Mouse (Mus musculus): ENCODE data around the gene Rsph3a.
"Not testable (repeated sequence)": the region's sequence is repeated elsewhere in the genome, so short reads cannot be mapped to it uniquely, and the experiment has no call there.

The Rsph3a gene

DNA sequence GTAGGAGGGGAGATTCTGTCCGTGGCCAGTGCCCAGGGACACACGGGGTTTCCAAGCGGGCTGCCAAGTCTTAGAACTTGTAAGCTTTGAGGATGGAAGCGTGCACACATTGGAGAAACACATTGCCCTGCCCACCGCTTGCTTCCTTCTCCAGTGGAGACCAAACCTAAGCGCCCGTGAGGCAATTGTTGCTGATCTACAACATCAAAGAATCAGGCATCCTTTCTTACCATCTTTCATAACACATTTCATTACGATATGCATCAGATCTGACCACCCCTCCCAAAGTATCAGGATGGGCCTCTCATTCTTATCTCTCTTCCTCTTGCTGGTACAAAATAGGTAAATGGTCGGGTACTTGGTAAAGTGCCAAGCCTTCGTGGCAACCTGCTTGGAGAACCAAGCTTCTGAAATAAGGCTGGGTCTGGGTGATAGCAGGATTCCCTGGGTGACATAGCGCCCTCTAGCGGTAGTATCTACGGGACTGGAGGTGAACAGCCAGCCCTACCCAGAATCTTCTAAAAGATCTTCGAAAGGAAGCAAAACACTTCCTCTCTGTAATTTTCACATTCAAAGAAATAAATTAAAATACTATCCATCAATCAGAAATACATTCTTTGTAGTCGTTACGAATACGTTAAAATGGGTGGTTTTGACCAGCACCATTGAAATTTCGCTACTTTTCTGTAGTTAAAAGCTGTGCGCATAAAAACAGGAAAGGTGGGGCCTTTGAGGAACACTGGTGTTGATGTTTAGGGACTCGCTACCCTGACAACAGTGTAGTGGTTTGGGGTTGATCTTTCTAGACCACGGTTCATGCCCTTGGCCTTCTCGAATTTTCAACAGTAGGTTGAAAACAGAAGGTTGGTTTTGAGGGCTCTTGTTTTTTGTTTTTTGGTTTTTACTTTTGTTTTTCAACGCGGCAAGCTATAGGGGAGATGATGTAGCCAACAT is 17.6 kb upstream of the Rsph3a start:
- intact Hi-C loops (cut with DNase I): loop anchor here (2.0 kb wide), 1 partner anchor 57 kb away; no protein-coding TSS in a partner anchor

DNA sequence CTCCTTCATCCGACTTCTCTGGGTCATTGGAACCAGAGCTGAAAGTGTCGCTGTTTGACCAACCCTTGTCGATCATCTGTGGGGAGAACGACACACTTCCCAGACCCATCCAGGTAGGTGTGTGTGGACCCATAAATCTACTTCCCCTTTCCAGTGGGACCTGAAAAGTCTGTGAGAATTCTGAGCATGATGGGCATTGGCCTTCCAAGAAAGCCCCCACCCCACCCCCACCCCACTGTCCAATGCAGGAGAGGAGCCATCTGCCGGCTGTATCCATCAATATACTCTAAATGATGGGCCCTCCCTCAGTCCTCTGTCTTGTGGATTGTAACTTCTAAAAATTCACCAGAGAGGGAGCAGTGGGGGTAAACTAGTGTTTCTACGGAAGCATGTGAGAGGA is 16.8 kb upstream of the Rsph3a start:
- intact Hi-C loops (cut with DNase I): loop anchor here (2.0 kb wide), 1 partner anchor 58 kb away; no protein-coding TSS in a partner anchor

DNA sequence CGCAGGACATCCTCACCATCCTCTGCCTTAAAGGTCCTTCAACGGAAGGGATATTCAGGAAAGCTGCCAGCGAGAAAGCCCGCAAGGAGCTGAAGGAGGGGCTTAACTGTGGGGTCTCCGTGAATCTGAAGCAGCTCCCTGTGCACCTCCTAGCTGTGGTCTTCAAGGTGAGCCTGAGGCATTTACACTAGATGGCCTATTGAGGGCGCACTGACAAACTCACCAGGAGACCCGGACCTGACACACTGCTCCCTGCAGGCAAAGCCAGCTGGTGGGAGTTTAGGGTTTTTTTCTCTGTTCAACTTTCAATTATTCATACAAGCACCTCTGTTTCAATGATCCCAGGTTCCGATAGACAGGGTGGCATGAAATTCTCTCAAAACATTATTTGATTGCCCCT is 16.1 kb upstream of the Rsph3a start:
- intact Hi-C loops (cut with DNase I): loop anchor here (2.0 kb wide), 1 partner anchor 58 kb away; no protein-coding TSS in a partner anchor

DNA sequence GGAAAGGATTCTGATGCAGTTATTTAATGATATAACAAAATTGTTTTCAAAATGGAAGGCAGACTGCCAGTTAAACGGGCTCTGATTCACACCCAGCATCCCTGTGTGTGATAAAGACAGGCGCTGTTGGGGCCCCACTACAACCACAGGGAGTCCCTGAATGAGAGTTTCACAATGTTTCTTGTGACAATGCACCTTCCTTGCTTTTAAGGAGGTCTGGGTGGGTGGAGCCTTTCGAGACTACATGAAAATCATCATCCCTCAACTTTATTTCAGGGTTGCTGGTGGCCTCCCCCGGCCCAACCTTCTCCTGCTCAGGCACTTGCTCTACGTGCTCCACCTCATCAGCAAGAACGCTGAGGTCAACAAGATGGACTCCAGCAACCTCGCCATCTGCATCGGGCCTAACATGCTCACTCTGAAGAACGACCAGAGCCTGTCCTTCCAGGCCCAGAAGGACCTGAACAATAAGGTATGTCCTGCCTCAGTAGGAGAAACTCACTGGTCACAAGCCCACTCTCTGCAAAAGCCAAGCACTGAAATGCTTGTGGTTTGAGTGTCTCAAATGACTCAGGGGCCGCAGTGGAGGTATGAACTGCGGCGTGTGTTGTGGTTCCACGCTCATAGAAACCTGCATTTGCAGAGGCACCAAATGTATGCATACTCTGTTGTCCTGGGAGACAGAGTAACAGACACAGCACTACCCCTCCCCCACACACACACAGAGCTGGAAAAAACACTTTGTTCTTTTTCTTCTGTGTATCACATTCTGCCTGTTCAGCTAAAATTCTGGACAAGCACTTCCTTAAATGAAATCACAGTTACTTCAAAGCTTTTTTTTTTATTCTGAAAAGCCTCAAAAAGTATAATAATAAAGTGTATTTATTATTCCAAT is 14.1 kb upstream of the Rsph3a start:
- intact Hi-C loops (cut with DNase I): no loop called here

DNA sequence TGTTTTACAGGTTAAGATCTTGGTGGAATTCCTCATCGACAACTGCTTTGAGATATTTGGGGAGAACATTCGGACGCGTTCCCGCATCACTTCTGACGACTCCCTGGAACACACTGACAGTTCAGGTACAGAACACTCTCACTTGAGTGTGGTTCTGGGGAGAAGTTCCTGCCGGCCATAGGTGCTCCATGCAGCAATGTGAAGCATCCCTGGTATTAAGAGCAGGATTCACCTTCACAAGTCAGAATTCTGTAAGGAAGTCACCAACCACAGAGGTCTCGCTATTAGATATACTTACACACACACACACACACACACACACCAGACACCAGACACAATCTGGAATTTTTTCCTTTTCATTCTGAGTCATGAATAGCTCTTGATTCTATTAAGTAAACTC is 13.3 kb upstream of the Rsph3a start:
- intact Hi-C loops (cut with DNase I): not testable (repeated sequence)

DNA sequence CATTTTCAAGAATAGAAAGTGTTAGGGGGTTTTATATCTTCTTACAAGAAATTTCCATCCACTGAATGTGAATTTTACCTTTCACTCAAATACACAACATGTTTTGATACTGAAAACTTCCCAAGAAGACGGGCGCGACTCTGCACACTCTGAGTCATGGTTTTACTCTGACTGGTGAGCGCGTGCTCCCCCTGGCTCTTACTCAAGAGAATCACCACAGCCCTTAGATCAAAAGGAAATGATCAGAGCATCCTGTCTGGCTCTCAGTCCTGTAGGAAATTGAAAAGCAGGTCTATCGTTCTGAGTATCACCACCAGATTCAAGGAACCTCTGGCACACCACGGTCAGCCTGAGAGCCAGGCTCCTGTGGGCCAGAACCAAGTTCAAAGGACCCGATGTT is 5.8 kb upstream of the Rsph3a start:
- intact Hi-C loops (cut with DNase I): no loop called here

DNA sequence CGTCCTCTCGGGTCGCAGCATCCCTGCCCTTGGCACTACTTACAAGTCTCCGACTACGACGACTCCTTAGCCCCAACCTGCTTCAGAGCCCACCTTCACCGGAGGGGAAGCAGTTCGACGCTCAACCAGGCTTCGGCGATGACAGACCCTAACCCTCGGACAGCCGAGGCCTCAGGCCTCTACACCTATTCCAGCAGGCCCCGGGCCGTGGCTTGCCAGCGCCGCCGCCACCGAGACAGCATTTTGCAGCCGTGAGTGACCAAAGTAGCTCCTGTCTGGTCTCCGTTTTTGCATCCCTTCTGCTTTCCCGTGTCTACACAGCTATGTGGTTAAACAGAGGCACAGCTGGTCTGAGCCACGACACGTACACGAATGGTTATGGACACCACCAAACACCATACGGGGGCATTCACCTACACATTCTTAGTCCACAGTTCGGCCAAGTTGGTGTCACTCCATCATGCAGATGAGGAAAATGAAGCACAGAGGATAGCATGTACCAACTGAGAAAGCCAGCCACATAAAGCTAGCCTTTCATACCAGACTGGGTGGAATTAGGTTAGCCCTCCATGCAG is 726 bp downstream of the Rsph3a start:
- intact Hi-C loops (cut with DNase I): not testable (repeated sequence)

DNA sequence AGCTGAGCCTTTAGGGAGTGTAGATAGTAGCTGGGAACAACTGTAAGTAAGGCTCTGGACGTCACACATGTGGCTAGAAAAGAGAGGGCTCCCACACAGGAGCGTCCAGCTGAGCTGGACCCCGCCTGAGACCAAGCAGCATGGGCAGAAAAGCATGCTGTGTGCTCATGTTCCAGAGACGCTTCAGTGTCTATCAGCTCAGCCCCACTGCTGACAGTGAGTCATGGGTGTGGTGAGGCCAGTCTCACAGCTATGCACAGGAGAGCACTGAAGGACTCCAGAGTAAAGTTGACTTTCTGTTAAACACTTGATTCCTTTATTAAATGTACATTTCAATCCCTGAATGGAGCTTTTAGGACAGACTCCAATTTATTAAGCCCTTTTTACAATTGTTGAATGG is 5.9 kb downstream of the Rsph3a start:
- intact Hi-C loops (cut with DNase I): not testable (repeated sequence)

DNA sequence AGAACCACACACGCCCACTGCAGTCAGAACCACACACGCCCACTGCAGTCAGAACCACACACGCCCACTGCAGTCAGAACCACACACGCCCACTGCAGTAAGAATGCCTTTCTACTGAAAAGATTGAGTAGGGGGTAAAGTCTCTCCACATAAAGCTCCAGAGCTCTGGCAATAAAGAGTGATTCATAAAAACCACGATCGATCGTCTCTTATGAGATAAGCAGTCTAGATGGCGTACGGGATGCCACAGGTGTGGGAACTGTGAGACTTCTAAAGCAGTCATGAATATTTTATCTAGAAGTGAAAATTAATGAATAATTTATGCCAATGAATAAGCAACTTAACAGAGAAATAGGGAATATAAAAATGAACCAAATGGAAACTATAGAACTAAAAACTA is 11.8 kb downstream of the Rsph3a start:
- intact Hi-C loops (cut with DNase I): not testable (repeated sequence)

DNA sequence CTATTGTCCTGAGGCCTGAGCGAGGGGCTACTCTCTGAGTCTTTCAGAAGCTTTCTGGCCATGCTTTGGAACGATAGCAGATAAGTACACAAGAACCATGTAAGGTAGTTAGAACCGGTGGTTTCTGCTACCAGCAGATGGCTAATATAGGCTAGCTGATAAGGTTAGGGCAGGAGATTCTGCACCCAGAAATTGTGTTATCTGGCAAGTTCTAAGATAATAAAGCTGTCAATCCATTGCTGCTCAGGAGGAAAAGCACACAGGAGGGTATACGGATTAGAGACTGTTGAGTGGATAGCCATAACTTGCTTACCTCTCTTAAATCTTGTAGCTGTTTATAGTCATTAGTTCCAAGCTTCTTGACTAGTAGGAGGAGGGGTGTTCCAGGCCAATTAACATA is 17.9 kb downstream of the Rsph3a start:
- intact Hi-C loops (cut with DNase I): not testable (repeated sequence)

DNA sequence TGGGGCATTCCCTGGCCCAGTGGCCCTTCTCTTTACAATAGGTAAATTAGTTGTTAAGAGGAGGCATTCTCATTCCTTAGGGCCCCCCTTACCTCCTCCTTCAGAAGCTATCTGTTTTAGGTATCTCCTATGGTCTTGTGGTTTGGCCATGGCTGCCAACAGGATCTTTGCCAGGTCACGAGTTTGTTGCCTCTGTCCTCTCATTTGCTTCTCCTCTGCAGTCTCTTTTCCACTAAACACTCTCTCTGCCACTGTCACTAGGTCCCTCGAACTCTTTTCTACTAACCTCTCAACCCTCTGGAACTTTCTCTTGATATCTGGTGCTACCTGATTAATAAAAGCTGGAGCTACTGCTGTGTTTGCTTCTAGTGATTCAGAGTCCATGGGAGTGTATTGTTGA is 19.0 kb downstream of the Rsph3a start:
- intact Hi-C loops (cut with DNase I): not testable (repeated sequence)

DNA sequence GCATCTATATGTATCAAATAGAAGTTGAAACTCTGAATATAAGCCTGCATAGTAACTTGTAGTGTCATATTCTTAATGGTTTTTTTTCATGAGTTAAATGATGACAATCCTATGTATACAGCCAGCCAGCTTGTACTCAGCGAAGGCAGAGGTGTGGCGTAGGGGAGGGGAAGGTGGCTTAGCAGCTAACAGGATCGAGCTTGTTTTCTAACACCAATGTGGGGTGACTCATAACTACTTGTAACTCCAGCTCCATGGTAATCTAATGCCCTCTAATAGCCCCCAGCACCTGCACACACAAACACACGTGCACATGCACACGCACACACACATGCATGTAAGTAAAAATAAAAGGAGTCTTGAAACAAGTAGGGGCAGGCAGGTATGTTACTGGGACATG is 23.1 kb downstream of the Rsph3a start:
- intact Hi-C loops (cut with DNase I): not testable (repeated sequence)

DNA sequence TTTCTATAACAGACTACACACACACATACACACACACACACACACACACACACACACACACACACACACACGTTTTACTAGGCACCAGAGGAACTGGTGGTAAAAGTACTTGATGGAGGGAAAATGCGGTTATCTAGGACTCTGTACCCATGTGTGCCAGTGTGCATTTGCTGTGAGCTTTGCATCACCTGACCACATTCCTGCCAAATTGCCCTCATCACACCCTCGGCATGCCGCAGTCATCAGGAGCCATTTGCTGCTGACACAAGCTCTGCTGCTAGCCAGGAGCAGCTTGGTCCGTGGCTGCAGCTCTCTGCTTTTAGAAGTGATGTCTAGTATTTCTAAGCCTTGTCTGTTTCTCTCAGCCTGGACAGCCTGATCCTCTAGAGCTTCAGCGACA is 24.4 kb downstream of the Rsph3a start:
- intact Hi-C loops (cut with DNase I): not testable (repeated sequence)

DNA sequence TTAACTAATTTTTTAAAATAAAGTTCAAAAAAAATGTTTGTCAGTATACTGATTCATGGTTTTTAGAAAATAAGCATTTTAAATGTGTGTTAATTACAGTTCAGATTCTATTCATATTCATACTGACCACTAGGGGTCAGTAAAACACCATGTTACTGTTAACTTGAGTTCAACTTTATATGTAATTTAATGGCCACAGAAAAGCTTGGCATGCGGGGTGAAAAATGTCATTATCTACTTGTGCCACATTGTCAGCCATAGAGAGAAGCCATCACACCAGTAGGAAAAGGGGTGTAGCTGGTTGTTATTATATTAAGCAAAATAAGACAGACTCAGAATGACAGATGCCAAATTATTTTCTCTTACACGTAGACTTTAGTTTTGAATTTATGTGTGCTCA is 38.1 kb downstream of the Rsph3a start:
- intact Hi-C loops (cut with DNase I): not testable (repeated sequence)

DNA sequence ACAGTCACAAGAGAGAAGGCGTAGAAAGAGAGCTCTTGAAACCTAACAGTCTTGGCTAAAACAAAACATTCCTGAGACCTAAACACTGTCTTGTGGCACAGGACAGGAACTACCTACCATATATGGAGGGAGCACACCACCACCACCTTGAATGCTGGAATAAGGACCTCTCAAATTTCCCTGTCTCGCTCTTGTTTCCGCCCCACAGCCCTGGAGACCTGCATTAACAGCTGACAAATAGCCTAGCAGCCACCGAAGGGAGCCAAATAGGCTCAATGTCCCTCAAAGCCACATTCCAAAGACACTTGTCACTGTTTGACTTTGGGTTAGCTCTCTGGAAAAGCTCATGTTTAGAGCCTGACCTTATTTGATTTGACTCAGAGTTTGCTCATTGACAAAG is 40.2 kb downstream of the Rsph3a start:
- intact Hi-C loops (cut with DNase I): not testable (repeated sequence)

DNA sequence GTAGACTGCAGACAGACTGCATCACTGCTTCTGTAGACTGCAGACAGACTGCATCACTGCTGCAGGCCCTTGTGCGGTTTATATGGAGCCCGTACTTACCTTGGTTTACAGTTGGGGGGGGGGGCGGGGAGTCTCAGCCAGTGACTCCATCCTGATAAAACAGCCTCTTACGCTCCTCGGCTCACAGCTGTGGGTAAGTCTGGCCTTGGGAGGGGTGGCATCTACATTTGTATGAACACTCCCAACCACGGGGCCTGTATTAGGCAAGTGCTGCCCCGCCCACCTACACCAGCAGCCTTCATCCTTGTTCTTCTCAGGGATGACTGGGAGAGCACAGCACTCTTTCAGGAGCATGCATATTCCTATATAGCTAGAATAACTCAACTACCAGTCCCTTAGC is 41.6 kb downstream of the Rsph3a start:
- intact Hi-C loops (cut with DNase I): not testable (repeated sequence)

DNA sequence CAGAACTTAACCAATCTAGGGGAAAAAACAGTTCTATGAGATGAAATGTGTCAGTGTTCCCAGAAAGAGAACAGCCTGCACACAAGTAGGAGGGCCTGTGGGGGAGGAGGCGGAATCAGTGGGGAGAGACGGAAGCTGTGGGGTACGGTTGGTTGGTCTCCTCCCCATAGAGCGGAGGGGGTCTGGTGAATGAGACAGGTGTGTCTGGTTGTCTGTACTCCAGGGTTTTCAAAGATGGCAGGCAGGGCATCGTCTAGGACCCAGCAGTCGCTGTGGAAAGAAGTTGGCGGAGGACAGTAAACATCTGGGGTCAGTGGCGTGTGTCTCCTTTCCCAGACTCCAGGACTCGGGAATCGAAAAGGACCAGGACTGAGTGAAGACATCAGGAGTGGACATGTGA is 57.8 kb downstream of the Rsph3a start:
- intact Hi-C loops (cut with DNase I): not testable (repeated sequence)

DNA sequence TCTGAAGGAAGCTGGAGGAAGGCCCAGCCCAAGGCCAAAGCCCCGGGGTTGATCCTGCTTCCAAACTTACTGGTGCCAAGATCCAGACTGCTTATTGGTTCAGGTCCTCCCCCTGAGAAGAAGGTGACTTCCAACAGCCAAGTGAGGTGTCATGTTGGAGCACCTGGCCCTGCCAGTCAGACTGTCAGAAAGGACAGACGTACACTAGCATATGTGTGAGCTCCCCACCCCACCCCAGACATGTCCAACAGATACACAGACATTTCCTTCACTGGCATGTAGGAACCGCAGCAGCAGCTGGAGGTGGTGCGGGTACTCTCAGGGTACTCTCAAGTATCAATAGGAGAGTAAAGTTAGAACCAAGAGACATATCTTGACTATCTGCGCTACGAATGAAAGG is 61.4 kb downstream of the Rsph3a start:
- intact Hi-C loops (cut with DNase I): not testable (repeated sequence)

DNA sequence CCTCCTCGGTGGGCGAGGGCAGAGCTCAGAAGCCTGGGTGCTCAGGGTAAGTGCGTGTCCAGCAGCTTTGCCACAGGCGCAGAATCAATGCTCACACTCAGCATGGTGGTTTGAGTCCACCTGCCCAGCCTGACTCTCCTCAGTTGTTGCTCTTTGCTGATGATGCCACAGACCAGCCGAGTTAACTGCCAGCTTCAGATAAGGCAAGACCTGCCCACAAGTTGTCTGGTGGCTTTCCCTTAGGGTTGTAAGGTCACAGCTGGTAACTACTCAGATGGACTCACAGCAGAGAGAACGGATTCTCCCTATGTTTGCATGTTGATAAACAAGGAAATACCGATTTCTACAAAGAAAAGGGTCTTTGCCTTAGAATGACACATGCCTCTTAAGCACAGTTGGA is 64.2 kb downstream of the Rsph3a start:
- intact Hi-C loops (cut with DNase I): not testable (repeated sequence)

DNA sequence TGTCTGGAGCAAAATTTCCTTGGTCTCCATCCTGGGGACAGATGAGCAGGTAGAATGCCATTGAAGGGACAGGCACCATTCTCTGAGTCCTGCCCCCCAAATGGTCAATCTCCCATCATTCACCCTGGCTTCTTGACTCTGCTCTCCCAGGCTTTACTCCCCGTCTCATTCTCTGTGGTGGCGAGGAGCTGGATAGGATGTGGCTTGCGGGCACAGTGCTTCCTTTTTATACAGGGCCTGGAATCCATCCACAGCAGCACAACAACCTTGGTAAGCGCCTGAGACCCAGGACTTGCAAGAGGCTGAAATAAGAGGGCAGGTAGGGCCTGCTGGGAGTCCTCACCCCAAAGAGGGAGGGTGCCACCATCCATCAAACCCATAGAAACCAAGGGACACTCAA is 68.6 kb downstream of the Rsph3a start:
- intact Hi-C loops (cut with DNase I): not testable (repeated sequence)

DNA sequence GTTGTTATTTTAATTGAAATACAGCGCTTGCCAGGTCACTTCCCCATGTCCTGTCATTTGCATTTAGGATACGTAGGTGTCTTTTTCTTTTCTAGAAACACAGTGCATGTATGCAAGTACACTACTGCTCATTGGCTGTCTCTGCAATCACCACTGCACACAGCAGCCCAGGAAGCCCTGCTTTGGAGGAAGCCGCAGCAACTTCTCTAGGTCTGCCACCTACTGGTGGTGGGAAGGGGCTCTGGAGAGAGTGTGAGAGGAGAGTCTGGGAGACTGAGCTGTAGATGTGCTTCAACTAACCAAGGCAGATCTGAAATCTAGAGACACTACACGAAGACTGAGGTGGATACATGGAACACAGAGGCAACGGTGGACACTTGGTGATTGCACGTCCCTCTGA is 77.3 kb downstream of the Rsph3a start:
- intact Hi-C loops (cut with DNase I): not testable (repeated sequence)

Measured in adrenal gland (tissue).